Mouse (Mus musculus): ENCODE data around the gene Ccdc148. TPM values are rescaled to one million over a fixed set of nuclear protein-coding genes. Genes with fewer than 3 reads are reported as not detected.

The Ccdc148 gene
- polyA plus RNA-seq, 1 experiment from 2014 or later: 2.7 TPM

GRCm38 (mm10) chr2:58786177-58786576, 374.3 kb downstream of the Ccdc148 start:
- H3K27ac ChIP-seq (replicated peaks; ENCODE audit: low read depth, low read length): no peak overlapping the region
- ATAC-seq (ENCODE audit: low FRiP score, low TSS enrichment): no peak
- H3K9me3 ChIP-seq (ENCODE audit: control insufficient read depth, low read length): no peaks in the 10 kb centered on the region
- H3K4me3 ChIP-seq (replicated peaks; ENCODE audit: low read depth, low read length): no peak overlapping the region
- no peaks in the 10 kb centered on the region for H3K36me3 ChIP-seq (ENCODE audit: control insufficient read depth, insufficient read depth, low read length)
- WGBS: 91% methylated on average over 3 of the region's 3 CpGs
- no peak for DNase-seq
- no peaks in the 10 kb centered on the region for H3K4me1 ChIP-seq (ENCODE audit: control insufficient read depth, insufficient read depth, low read length)
- no peak overlapping the region for H3K9ac ChIP-seq (replicated peaks; ENCODE audit: low read length)
- H3K27me3 ChIP-seq (ENCODE audit: control insufficient read depth, insufficient read depth, low read length): no peaks in the 10 kb centered on the region
- H3K4me2 ChIP-seq (ENCODE audit: low read length): no peak overlapping the region

GRCm38 (mm10) chr2:58783526-58783925, 377.0 kb downstream of the Ccdc148 start:
- H3K9me3 ChIP-seq (ENCODE audit: control insufficient read depth, low read length): no peaks in the 10 kb centered on the region
- no peak overlapping the region for H3K27ac ChIP-seq (replicated peaks; ENCODE audit: low read depth, low read length)
- DNase-seq: no peak
- H3K4me2 ChIP-seq (ENCODE audit: low read length): no peak overlapping the region
- no peaks in the 10 kb centered on the region for H3K27me3 ChIP-seq (ENCODE audit: control insufficient read depth, insufficient read depth, low read length)
- 89% methylated on average over 1 of the region's 1 CpGs for WGBS
- H3K9ac ChIP-seq (replicated peaks; ENCODE audit: low read length): no peak overlapping the region
- no peak overlapping the region for H3K4me3 ChIP-seq (replicated peaks; ENCODE audit: low read depth, low read length)
- no peaks in the 10 kb centered on the region for H3K4me1 ChIP-seq (ENCODE audit: control insufficient read depth, insufficient read depth, low read length)
- H3K36me3 ChIP-seq (ENCODE audit: control insufficient read depth, insufficient read depth, low read length): no peaks in the 10 kb centered on the region
- ATAC-seq (ENCODE audit: low FRiP score, low TSS enrichment): no peak

DNA sequence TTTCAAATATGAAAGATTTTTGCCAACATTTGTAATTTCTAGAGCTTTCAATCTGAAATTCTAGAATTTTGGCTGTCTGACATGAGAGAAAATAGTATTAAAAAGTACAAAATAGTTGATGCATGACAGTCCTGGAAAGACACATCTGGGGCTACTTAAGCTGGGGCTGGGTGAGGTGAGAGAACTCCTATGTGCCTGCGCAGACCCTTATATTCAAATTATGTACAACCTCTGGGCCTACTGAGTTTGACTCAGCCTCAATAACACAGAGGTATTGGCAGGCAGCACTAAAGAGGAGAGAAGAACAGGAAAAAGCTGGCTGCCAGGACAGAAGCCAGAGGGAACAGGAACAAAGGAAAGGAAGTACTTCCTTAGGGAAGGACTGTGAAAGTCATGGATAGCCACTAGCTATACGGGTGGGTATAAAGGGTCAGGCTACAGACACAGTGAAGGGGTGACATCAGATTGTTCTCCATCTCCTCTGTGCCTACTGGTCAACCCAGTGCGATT, 381.4 kb downstream of the Ccdc148 start:
- Histone ChIP-seq H3K27me3 (ENCODE audit: control insufficient read depth, insufficient read depth, low read length) (no peaks in the 10 kb centered on the region), H3K36me3 (ENCODE audit: control insufficient read depth, insufficient read depth, low read length) (no peaks in the 10 kb centered on the region), H3K4me1 (ENCODE audit: control insufficient read depth, insufficient read depth, low read length) (no peaks in the 10 kb centered on the region), H3K9ac (replicated peaks; ENCODE audit: low read length) (no peak overlapping the region), H3K27ac (replicated peaks; ENCODE audit: low read depth, low read length) (no peak overlapping the region), H3K4me2 (ENCODE audit: low read length) (no peak overlapping the region), H3K4me3 (replicated peaks; ENCODE audit: low read depth, low read length) (no peak overlapping the region), H3K9me3 (ENCODE audit: control insufficient read depth, low read length) (no peaks in the 10 kb centered on the region)
- DNase-seq (no peak), ATAC-seq (ENCODE audit: low FRiP score, low TSS enrichment) (no peak)
- 91% methylated on average over 3 of the region's 3 CpGs for whole genome bisulfite sequencing

- WGBS: 71% methylated on average over 9 of the region's 9 CpGs
- DNase-seq (no peak), ATAC-seq (ENCODE audit: low FRiP score, low TSS enrichment) (no peak; the same call in 1 of the 2 replicates)
- Histone ChIP-seq H3K9me3 (ENCODE audit: control insufficient read depth, low read length) (no peaks in the 10 kb centered on the region), H3K4me2 (ENCODE audit: low read length) (no peak overlapping the region), H3K4me1 (ENCODE audit: control insufficient read depth, insufficient read depth, low read length) (no peaks in the 10 kb centered on the region), H3K9ac (replicated peaks; ENCODE audit: low read length) (no peak overlapping the region), H3K36me3 (ENCODE audit: control insufficient read depth, insufficient read depth, low read length) (no peaks in the 10 kb centered on the region), H3K4me3 (replicated peaks; ENCODE audit: low read depth, low read length) (no peak overlapping the region), H3K27me3 (ENCODE audit: control insufficient read depth, insufficient read depth, low read length) (no peaks in the 10 kb centered on the region), H3K27ac (replicated peaks; ENCODE audit: low read depth, low read length) (no peak overlapping the region)
Measured at GRCm38 (mm10) chr2:58773833-58774232, 386.6 kb downstream of the Ccdc148 start.

Other genes starting within 250 kb of the Ccdc148 start
- gene Pkp4, start 167 bp upstream of the Ccdc148 start, polyA plus RNA-seq (2014; fragmentation: Nextera tagmentation; extraction: Ambion mirVana): 23.9 and 24.1 TPM in 2 replicates

Measured in midbrain, embryonic 14.5 days (tissue).